ENCODE assay signal across 22 mouse cellular contexts in the genomic region with DNA sequence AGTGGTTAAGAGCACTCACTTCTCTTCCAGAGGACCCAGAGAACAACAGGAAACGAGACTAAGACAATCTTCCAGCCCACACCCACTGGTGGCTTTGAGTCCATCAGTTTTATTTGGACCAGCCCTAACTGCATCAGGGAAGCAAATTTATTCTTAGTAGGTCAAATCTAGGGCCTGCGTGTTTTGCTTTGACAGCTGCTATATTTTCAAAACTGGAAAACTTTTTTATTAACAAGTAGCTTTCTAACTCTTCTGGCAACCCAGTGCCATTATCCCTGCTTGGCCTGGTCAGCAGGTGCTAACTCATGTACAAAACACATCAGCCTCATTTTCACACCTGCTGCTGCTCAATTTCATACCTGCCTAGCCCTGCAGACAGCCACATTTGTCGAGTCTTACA.
DNase-seq lines count a peak whose midpoint lies in the region; ATAC-seq and TF ChIP-seq lines count a peak whose summit lies in the region.
"Had no signal": no experiment of that assay in that cellular context is flagged by ENCODE, and none has a peak within 500 bp of the region (broad histone marks: within the 10 kb centered on the region; RNA-seq: fewer than 3 reads in every experiment).

No protein-coding gene starts in this region.

- peak; percentile 92 for DNase-seq in heart, adult 11 months
- no peak for DNase-seq in heart, adult 8-10 months (ENCODE audit: low spot score)
- no peak for DNase-seq in stomach, postnatal 0 days (ENCODE audit: low spot score)
- no peak for DNase-seq in adrenal gland, postnatal 14 days
- DNase-seq: adrenal gland, adult 2 months; adrenal gland, postnatal 10 days; adrenal gland, postnatal 36 days; cerebellum, adult 11 months; cerebellum, adult 18-20 months; cerebellum, adult 8-10 months; cerebellum, adult 9-11 months; cerebellum, postnatal 14 days; cerebellum, postnatal 36 days; embryo, embryonic 11 days had no signal

- no peak for TF ChIP-seq CTCF in stomach, postnatal 0 days (IDR thresholded peaks at IDR 0.05; ENCODE audit: low read depth)

- TF ChIP-seq EP300 in stomach, postnatal 0 days (optimal IDR thresholded peaks at IDR 0.05): no peak

- WGBS in stomach, embryonic 16.5 days: 45% methylated on average over 3 of the region's 3 CpGs
- 50% methylated on average over 3 of the region's 3 CpGs for WGBS in stomach, postnatal 0 days

- ATAC-seq in stomach, embryonic 16.5 days (ENCODE audit: insufficient read depth, low FRiP score): no peak
- no peak for ATAC-seq in stomach, postnatal 0 days (ENCODE audit: low FRiP score, low TSS enrichment)
- ATAC-seq: forebrain, embryonic 14.5 days; forebrain, embryonic 16.5 days had no signal

- no peaks in the 10 kb centered on the region for H3K36me3 ChIP-seq in stomach, embryonic 16.5 days (ENCODE audit: control insufficient read depth, insufficient read depth, low read length)
- H3K36me3 ChIP-seq in stomach, postnatal 0 days (ENCODE audit: control insufficient read depth, insufficient read depth, low read length): no peaks in the 10 kb centered on the region
- H3K36me3 ChIP-seq: embryonic facial prominence, embryonic 13.5 days; embryonic facial prominence, embryonic 15.5 days; forebrain, embryonic 10.5 days; forebrain, embryonic 12.5 days had no signal

- H3K27me3 ChIP-seq in stomach, embryonic 16.5 days (ENCODE audit: control insufficient read depth, insufficient read depth, low read length): no peaks in the 10 kb centered on the region
- H3K27me3 ChIP-seq in stomach, postnatal 0 days (ENCODE audit: control insufficient read depth, insufficient read depth, low read length): no peaks in the 10 kb centered on the region
- H3K27me3 ChIP-seq: embryonic facial prominence, embryonic 13.5 days; embryonic facial prominence, embryonic 15.5 days; forebrain, embryonic 12.5 days had no signal

- H3K9ac ChIP-seq in stomach, embryonic 16.5 days (ENCODE audit: low read length): no peak overlapping the region
- no peak overlapping the region for H3K9ac ChIP-seq in stomach, postnatal 0 days (ENCODE audit: low read length)
- H3K9ac ChIP-seq: embryonic facial prominence, embryonic 13.5 days; embryonic facial prominence, embryonic 15.5 days; forebrain, embryonic 12.5 days had no signal

- H3K4me2 ChIP-seq in stomach, embryonic 16.5 days (ENCODE audit: low read depth, low read length): no peak overlapping the region
- no peak overlapping the region for H3K4me2 ChIP-seq in stomach, postnatal 0 days (replicated peaks; ENCODE audit: low read depth)
- H3K4me2 ChIP-seq: embryonic facial prominence, embryonic 13.5 days; embryonic facial prominence, embryonic 15.5 days; forebrain, embryonic 12.5 days had no signal

- H3K9me3 ChIP-seq in stomach, embryonic 16.5 days (replicated peaks; ENCODE audit: control insufficient read depth, low read length): 0 out of 2 replicates have a peak, but pooled peaks cover 2% of the 10 kb centered on the region
- H3K9me3 ChIP-seq in stomach, postnatal 0 days (ENCODE audit: control insufficient read depth, low read length): no peaks in the 10 kb centered on the region
- H3K9me3 ChIP-seq: embryonic facial prominence, embryonic 13.5 days; embryonic facial prominence, embryonic 15.5 days; forebrain, embryonic 10.5 days; forebrain, embryonic 12.5 days had no signal

- peaks cover 7% of the 10 kb centered on the region; the same call in 1 of the 2 replicates for H3K4me1 ChIP-seq in stomach, embryonic 16.5 days (ENCODE audit: control insufficient read depth, insufficient read depth, low read length)
- no peaks in the 10 kb centered on the region for H3K4me1 ChIP-seq in stomach, postnatal 0 days (replicated peaks; ENCODE audit: control insufficient read depth, insufficient read depth)
- H3K4me1 ChIP-seq: embryonic facial prominence, embryonic 15.5 days; forebrain, embryonic 10.5 days; forebrain, embryonic 12.5 days had no signal

- H3K27ac ChIP-seq in stomach, embryonic 16.5 days (ENCODE audit: low read length): 0 out of 2 replicates have a peak overlapping the region, but pooled peaks have one; percentile 33
- H3K27ac ChIP-seq in stomach, postnatal 0 days (replicated peaks): no peak overlapping the region
- H3K27ac ChIP-seq: embryonic facial prominence, embryonic 13.5 days; embryonic facial prominence, embryonic 15.5 days; forebrain, embryonic 10.5 days; forebrain, embryonic 12.5 days had no signal

- no peak overlapping the region for H3K4me3 ChIP-seq in stomach, embryonic 16.5 days (replicated peaks; ENCODE audit: low read length)
- H3K4me3 ChIP-seq in stomach, postnatal 0 days (ENCODE audit: low read depth, low read length): no peak overlapping the region
- H3K4me3 ChIP-seq: embryonic facial prominence, embryonic 13.5 days; embryonic facial prominence, embryonic 15.5 days; erythroblast, embryonic 14.5 days; forebrain, embryonic 10.5 days; forebrain, embryonic 12.5 days had no signal
